Mouse (Mus musculus) cortical plate, adult 2 months (tissue): ENCODE results near the gene Ppm1j.

ENCODE experiments used
- CTCF ChIP-seq: fragments of 200-500 bp; IDR thresholded peaks from 2 replicates; pipeline ENCODE4 v1.5.1; 2011; ENCODE audit warnings: mild to moderate bottlenecking, control low read depth, low read length; ENCODE audit not compliant: insufficient read depth; ENCODE audit errors: extremely low read depth
- POLR2A ChIP-seq: fragments of 200-500 bp; IDR thresholded peaks from 2 replicates; pipeline ENCODE4 v1.6.1; 2011; ENCODE audit warnings: mild to moderate bottlenecking, low read length, control low read depth; ENCODE audit not compliant: insufficient read depth; ENCODE audit errors: extremely low read depth

DNA sequence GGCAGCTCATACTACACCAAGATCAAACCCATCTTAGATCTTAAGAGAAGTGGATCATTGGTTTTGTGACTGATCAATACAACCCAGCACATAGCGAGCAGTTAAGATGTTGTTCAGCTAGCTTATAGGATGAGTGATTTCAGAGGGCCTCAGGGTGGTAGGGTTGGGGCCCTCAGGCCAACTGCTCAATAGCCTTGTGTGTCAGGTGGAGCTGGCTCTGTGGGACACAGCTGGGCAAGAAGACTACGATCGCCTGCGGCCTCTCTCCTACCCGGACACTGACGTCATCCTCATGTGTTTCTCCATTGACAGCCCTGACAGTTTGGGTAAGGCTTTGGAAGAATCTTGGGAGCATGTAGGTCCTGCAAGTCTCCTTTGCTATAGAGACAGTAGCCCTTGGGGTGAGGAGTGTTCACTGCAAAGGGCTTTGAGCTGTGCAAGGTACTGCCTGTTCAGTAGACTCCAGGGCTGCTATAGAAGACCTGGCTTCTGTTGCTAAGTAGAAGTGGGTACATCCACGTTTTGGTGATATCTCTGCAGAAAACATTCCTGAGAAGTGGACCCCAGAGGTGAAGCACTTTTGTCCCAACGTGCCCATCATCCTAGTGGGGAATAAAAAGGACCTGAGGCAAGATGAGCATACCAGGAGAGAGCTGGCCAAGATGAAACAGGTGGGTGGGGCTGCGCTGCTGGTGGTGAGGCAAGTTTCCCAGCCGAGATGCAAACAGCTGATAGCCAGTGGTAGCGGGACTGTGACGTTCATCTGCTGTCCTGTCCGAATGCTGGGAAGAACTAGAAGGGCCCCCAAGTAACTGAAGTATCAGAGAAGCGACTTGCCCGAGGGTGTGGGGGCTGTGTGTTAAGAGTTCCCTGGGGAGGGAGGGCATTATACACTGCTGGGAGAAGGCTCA lies 11.8 kb downstream of the Ppm1j start:
- TF ChIP-seq POLR2A: no peak
- TF ChIP-seq CTCF: no peak
